Mouse (Mus musculus): Measurements from ENCODE around the gene Gabrg2.

GRCm38 (mm10) chr11:41951898-41952297, 48.8 kb downstream of the Gabrg2 start:
- no peak for TF ChIP-seq EP300 (IDR thresholded peaks at IDR 0.05; ENCODE audit: insufficient read depth, low read depth, low read length)
- TF ChIP-seq POLR2A (IDR thresholded peaks at IDR 0.05; ENCODE audit: insufficient read depth, low read length), result no peak
